Mouse (Mus musculus) right cerebral cortex, adult 2 months (tissue): ENCODE measurements at regions not wholly inside any gene's neighbourhood (a gene's known extent, or its start where the extent isn't known, plus 50 kb on each side); places are given as distances from the start of the nearest gene placed in this dataset.

Experiments
- DNase-seq, 2 experiments: peaks; one replicate each; pipeline ENCODE4 v3.0.0; 2021 to 2022; ENCODE audit warnings: low spot score in 2 of 2

DNA sequence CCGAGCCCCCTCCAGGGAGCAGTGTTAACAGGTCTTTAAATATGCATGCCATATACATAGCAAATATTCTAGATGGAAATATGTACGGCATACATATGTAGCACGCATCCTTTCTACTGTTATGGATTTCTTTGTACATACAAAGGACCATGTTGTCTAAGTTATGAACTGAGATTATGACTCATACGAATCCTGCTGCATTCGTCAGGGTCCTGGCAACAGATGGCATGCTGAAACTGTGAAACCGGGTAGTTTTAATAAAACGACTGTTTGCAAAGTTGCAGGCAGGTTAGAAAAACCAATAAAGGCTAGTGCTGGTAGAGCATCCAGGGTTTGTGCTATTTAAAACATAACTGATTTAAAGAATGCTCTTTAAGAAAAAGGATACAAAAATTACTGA is 88.8 kb upstream of the Tlk1 start:
- peak; percentile 59 to 62 for DNase-seq

DNA sequence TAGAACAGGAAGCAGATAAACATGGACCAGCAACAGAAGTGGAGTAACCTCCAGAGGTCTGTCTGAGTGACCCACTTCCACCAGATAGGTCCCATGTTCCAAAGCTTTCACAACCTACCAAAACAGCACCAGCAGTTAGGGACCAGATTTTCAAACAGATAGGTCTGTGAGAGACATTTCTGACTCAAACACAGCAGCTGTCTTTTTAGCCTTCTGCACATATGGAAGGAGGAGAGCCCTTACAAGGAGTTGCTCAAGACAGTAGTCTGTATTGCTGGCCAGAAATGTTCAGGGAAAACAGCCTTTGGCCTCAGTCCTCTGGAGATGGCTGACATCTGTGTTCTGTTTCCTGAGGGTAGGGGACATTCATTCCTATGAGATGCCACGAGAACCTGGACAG is 83.9 kb upstream of the Tlk1 start:
- no peak for DNase-seq

DNA sequence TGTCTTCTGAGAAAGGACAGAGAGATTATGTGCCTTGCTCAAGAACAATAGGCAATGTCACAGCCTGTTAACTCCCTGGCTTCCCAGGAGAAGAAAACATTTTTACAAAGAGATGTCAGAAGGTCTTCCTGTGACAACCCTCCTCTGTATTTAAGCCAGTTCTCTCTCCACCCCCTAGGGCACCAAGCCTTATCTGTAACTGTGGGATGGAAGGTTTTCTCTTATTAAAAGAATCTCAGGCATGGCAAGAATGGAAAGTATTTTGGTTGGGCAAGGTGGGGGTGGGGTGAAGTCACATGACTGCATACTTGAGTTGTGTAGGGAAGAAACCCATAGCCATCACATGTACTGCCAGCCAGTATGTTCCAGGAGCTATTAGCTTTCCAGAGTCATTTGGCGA is 83.1 kb upstream of the Tlk1 start:
- no peak for DNase-seq

DNA sequence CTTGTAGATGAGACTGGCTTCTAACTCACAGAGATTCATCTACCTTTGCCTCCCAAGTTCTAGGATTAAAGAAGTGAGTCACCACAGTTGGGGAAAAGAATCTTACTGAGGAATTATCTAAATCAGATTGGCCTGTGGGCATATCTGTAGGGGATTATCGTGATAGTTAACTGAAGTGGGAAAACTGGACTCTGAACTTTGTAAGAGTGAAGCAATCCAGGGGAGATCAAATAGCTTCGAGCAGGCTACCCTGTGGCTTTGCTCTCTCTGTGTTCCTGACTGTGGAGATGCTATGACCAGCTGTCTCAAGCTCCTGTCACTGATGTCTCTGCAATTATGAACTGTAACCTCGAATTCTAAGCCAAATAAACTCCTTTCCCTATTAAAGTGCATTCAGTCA is 80.7 kb upstream of the Tlk1 start:
- no peak for DNase-seq

DNA sequence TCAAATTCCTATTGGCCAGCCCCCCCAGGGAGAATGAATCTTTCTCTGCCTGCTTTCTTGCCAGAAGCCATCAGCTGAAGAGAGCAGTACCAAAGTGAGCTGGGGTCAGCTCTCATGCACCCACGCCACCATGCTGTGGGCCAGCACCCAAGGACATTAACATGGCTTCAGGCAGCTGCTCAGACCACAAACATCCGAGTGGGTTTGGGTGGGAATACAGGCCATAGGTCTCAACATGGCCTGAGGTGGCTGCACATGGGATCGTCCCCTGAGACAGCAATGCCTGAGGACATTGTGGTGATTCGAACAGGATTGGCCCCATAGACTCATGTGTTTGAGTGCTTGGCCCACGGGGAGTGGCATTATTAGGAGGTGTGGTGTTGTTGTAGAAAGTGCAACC is 78.9 kb upstream of the Tlk1 start:
- DNase-seq: no peak

DNA sequence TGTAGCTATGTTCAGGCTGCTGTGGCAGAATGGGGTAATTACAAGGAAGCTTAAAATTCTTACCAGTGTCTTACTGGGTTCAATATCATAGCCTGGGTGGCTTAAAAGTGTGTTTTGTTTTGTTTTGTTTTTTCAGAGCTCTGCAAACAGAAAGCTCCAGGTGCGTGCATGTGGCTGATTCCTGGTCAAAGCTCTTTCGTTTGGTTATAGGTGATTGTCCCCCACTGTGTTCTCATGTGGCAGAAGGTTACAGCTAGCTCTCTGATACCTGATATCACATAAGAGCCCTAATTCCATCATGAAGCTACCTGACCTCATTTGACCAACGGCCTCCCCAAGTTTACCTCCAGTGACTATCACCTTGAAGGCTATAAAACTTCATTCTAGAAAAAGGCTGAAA is 76.7 kb upstream of the Tlk1 start:
- no peak for DNase-seq

DNA sequence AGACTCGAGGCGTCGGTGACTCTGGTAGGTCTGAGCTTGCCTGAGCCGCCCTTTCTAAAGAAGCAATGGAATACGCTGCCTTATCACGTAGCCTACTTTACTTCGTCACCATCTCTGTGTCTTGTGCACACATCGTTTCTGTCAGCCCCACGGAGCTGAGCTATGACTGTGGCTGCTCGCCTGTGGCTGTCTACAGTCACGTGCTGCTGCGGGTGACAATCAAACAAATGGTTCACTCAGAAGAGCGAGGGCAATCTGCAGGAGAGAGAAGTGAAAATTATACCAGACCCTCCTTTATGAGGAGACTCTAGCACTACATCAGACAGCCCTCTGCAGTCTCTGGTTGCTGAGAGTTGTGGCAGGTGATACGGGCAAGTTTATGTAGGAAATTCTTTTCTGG is 76.0 kb upstream of the Tlk1 start:
- DNase-seq: peak; percentile 55 to 57

DNA sequence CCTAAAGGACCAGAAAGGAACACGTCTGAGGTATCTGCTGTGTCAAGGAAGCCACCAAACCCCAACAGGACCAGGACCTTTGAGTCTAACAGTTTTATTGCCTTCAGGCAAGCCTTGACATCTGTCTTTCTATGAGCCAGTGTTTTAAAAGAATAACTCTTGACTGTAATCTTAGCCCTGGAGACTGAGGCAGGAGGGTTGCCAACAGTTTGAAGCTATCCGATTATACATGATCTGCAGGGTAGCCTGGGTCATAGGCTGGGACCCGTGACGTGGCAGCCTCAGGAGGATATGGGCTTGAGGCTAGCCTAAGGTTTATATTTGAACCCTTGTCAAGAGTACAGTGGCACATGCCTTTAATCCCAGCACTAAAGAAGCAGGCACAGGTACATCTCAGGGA is 73.5 kb upstream of the Tlk1 start:
- no peak for DNase-seq

DNA sequence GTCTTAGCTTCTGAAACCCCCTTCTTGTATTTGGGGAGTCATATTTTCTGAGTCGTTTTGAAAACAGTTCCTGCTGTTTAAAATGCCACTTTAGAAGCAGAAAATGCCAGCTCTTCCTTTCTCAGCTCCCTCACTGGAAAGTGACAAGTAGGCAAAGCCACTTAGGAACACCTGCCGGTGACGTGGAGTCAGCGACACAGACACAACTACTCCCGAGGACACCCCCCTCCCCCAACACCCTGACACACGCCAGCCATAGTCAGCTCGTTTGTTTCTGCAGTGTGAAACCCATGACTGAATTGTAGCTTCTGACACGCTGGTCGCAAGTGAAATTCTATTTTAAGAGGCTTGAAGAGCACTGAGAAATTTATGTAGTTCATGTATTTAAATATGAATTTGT is 72.9 kb upstream of the Tlk1 start:
- peak; percentile 55 to 60 for DNase-seq

DNA sequence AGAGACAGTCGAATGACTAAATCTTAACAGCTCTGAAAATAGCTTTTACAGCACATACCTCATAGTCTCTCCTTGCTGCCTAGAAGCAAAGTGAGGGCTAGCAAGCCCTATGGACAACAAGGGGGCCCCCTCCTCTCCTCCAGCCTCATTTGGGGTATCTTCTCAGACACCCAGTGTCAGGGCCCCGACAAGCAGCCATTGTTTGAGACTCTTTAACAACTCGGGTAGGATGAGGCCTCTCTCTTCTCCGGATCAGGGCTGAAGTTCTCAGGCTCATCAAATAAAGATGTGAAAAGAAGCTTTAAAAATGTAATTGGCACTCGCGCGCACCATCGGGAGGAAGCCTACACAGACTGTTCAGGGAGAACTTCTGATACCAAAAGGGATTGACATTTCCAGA is 71.8 kb upstream of the Tlk1 start:
- peak in 1 of 2 experiments; percentile 42 for DNase-seq

DNA sequence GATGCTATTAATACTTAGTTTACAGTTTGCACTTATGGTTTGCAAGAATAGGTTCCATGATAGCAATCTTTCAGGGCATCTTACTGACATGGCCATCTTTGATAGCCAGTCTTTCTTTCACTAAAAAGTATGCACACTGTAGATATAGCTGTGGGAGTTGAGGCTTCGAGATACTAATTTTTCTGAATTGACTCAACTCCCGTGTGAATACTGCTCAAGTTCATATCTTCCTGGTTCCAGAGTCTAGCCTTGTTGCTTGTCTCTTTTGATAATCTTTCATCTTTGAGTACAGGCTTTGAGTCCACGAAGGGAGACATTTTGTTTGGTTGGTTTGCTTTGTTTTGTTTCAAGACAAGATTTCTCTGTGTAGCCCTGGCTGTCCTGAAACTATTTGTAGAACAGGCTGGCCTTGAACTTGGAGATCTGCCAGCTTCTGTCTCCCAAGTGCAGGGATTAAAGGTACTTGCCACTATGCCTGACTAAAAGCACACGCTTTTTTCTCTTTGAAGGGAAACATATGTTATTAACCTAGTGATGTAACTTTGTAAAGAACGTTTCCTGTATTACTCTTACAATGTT is 64.1 kb upstream of the Tlk1 start:
- no peak for DNase-seq

DNA sequence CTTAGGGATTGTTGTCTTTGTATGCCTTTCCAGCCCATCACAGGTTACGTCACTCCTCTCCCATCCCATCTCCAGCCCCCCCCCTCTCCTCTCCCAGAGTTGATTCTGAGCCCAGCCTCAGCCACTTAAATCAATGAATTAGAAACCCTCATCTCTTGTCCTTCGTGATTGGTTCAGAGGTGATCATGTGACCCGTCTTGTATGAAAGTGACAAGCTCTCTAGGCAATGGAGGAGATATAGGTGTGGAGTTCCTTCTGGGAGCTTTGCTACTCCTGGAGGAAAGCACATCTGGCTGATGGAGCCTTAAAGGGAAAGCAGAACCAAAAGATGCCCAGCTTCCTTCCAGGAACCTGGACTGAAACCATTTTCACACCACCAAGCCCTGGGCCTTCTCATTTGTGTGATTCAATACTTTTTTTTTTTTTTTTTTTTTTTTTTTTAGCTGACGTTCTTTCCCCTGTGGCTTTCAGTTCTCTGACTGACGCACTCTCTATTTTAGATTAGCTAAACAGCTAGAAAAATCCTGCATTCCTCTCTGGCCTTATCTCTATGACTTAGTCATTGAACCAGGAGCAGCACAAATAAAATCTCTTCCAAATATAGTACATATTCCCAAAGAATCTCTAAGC is 63.4 kb upstream of the Tlk1 start:
- no peak for DNase-seq

DNA sequence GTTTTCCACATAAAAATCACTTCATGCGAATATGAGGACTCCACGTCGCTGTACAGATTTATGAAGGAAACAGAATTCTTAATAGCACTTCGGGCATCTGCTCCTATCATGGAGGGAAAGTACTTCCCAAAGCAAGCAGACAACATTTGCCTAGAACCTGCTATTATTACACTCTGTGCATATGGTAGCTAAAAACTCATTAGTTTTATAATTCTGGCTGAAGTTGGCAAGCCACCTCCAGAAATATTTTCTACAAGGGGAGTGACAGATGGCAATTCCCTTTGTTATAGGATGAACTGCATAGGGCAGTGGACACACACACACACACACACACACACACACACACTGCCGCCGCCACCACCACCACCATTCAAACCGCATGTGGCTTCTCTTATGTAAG is 61.3 kb upstream of the Tlk1 start:
- DNase-seq: peak; percentile 57 to 61

DNA sequence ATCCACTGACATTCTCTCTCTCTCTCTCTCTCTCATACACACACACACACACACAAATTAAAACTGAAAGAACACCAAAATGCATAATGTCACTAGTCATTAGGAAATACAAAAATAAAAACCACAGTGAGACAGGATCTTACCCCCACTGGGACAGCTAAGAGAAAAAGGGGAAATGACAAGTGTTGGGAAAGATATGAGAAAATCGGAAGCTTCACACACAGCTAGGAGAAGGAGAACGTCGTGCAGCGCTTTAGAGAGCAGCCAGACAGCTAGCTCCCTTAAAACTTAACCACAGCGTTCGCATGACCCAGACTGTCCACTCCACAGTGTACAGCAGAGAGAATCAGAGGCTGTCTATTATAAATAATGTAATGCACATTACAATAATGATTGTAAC is 60.1 kb upstream of the Tlk1 start:
- DNase-seq: no peak

DNA sequence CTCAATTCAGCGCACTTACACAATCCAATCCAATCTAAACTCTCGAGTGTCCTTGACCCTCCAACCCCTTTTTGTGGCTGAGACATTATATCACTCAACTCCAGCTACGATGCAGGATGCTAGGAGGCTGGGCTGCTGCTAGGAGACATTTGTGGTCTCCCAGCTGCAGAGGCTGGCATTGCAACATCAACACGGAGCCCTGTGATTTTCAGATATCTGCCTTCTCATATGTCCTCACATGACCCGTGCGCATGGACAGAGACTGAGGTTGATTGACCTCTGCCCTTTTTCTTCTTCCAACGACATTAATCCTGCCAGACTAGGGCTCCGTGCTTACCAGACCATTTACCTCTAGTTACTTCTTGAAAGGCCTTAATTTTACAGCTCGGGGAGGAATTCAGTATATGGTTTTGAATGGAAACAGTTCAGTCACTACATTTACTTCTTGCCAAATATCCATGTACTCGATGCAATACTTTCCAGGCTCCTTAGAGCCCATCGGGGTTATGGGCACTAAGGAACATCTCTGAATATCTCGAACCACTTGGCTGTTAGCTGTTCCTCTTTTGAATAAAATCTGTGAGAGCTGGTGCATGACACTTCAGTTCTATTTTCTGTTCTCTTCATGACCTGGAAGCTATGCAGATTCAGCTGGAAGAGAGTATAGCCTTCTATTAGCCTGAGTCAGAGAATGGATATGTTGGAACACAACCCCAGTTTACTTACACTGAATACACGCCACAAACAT is 52.0 kb upstream of the Tlk1 start:
- no peak for DNase-seq

DNA sequence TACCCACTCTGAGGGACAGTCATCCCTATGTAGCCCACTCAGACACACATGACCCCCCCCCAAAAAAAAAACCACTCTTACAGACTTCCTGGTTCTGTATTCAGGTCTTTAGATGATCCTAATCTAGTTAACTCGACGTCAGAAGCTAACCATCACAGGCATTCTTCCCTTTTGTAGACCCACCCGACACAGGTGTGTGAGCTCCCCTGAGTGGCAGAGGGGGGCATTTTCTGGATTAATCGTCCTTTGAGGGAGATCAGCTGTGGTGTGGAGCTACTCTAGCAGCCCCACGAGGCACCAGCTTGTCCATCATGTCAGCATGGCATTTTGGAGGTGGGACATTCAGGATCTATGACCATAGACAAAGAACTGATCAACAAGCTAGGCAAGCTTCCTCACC is 50.7 kb upstream of the Tlk1 start:
- DNase-seq: no peak
